Mouse (Mus musculus) megakaryocyte, embryonic 14.5 days (primary cell): ENCODE data around the gene Pds5a.

Experiments used
- FLI1 ChIP-seq: IDR thresholded peaks from 2 replicates; pipeline ENCODE4 v1.6.1; 2012; ENCODE audit warnings: low read length, inconsistent platforms, mixed read lengths
- GATA1 ChIP-seq: IDR thresholded peaks from 3 replicates; pipeline ENCODE4 v1.6.1; 2012; ENCODE audit warnings: mixed read lengths, low read length, inconsistent platforms, borderline replicate concordance

DNA sequence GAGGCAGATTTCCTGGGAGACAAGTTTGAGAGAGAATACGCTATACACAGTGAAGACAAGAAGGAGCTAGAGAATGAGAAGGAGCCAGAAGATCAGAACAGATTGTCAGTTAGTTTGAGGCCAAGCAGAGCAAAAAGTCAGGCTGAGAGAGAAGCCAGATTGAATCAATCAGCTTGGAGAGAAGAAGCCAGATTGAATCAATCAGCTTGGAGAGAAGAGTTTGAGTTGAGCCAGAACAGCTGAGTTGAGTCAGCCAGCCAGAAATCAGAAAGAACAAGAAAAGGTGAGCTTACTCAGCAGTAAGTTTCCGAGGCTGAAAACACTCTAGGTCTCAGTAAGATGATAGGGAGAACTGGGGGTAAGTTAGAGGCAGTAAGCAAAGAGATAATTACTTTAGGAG, 123.2 kb downstream of the Pds5a start:
- TF ChIP-seq FLI1 (no peak), GATA1 (no peak)
